Mouse (Mus musculus) layer of hippocampus, adult 8-10 months (tissue): ENCODE results near the gene Vdr. TPM values are rescaled to one million over a fixed set of nuclear protein-coding genes. Genes with fewer than 3 reads are reported as not detected.

Experiments
- DNase-seq, 2 experiments: peaks; one replicate each; pipeline ENCODE4 v3.0.0; 2022; ENCODE audit warnings: low spot score in 2 of 2
- total RNA-seq, 4 experiments: library from RNA; stranded (reverse); gene quantifications; 2 replicates each; pipeline ENCODE4 v1.2.4; 2022

Vdr gene
- total RNA-seq, 4 experiments from 2014 or later, result 0.23 to 0.64 (median 0.50) TPM

- DNase-seq, result no peak
Measured at GRCm38 (mm10) chr15:97920306-97920705, 9.9 kb upstream of the Vdr start.

GRCm38 (mm10) chr15:97919217-97919616, 8.8 kb upstream of the Vdr start:
- DNase-seq, result no peak

DNA sequence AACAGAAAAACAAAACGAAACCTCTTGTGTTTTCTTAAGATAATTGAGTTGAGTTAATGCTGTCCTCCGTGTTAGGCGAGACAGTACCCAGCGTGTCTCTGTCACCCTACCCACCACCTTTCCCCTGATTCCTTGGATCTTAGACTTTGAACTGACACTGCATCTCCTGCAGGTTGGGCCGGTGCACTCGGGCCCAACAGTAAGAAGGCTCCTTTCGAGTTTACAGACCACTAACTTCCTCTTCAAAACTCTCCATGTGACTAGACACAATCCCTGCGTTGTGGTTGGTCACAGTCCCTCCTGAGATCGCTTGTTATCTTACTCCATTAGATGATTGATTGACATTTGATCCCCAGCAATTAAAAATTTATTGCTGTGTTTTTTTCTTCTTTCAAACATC, 7.6 kb upstream of the Vdr start:
- DNase-seq, result no peak

GRCm38 (mm10) chr15:97914331-97914747, 3.9 kb upstream of the Vdr start:
- no peak for DNase-seq

- DNase-seq, result no peak
Measured at GRCm38 (mm10) chr15:97907801-97908751, 2.4 kb downstream of the Vdr start.

DNA sequence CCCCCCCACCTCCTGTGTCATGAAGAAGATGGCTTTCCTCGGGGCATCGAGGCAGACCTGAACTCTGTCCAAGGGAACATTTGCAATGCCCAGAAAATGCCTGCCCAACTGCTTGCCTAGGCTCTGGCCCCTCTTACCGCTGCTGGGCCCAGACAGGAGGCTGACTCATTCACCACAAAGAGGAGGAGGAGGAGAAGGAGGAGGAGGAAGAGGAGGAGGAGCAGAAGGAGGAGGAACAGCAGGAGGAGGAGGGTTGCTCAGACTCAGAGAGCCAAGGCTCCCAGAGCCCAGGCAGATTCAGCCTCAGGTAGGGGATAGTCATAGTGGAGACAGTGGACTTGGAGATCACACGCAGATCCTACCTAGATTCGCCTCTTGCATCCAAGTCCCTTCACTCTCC, 3.2 kb downstream of the Vdr start:
- no peak for DNase-seq

GRCm38 (mm10) chr15:97905281-97905680, 5.1 kb downstream of the Vdr start:
- no peak for DNase-seq

DNA sequence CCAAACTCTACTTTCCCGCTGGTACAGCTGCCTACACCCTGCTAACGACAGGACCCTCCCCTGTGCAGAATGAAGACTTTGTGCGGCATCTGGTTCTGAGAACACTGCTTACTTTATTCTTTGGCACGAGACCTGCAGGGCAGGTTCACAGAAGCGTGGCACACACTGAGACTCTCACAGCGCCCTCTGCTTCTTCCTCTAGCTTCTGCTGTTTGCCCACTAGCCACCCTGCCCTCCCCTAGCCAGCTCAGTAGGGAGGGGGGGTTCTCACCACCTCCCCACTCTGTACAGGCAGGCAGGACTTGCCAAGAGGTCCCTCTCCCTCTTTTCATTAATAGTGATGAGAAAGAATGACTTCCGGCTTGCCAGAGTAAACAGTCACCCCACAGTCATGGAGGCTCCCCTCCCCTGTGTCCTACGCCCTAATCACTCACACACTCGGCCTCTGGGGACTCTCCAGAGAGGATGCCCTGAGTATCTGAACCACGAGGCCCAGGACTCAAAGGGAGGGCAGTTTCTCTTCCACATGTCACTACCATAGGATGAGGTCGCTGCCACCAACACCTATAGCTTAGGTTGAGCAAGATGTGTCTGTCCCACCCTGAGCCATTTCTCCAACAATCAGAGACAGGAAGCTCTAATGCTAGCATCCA, 6.0 kb downstream of the Vdr start:
- no peak for DNase-seq

- no peak for DNase-seq
Measured at GRCm38 (mm10) chr15:97903261-97904009, 7.0 kb downstream of the Vdr start.

DNA sequence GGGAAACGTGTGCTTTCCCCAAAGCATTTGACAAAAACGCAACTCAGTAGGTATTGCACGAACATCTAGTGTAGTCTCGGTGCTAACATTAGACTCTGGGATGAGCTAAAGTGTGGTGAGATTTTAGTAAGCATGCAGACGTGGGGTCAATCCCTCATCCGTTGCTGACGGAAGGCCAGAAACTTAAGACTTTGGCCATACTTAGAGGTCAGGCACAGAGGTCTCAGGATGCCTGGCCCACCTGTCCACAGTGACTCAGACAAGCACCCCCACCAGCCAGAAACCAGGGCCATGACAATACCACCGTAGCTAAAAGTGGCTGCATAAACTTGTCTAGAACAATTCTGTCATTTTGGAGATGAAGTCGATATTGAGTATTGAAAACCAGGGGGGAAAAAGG, 9.4 kb downstream of the Vdr start:
- no peak for DNase-seq

- no peak for DNase-seq
Measured at GRCm38 (mm10) chr15:97900336-97900912, 10.0 kb downstream of the Vdr start.

GRCm38 (mm10) chr15:97899714-97900113, 10.7 kb downstream of the Vdr start:
- no peak for DNase-seq

DNA sequence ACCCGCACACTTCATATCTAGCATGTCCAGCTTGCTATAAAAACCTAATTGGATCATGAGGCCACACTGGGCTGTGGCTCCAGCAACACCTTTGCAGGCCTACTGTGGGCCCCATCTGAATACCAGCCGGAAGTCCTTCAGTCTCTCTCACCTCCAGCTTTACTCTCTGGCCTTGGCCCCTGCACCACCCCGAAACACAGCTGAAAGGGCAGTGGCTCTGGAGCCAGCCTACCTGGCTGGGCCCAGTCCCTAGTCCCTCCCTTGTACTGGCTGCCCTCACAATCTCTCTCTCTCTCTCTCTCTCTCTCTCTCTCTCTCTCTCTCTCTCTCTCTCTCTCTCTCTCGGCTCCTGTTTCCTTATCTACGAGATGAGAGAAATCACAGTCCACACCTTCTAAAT, 11.6 kb downstream of the Vdr start:
- DNase-seq, result no peak

DNA sequence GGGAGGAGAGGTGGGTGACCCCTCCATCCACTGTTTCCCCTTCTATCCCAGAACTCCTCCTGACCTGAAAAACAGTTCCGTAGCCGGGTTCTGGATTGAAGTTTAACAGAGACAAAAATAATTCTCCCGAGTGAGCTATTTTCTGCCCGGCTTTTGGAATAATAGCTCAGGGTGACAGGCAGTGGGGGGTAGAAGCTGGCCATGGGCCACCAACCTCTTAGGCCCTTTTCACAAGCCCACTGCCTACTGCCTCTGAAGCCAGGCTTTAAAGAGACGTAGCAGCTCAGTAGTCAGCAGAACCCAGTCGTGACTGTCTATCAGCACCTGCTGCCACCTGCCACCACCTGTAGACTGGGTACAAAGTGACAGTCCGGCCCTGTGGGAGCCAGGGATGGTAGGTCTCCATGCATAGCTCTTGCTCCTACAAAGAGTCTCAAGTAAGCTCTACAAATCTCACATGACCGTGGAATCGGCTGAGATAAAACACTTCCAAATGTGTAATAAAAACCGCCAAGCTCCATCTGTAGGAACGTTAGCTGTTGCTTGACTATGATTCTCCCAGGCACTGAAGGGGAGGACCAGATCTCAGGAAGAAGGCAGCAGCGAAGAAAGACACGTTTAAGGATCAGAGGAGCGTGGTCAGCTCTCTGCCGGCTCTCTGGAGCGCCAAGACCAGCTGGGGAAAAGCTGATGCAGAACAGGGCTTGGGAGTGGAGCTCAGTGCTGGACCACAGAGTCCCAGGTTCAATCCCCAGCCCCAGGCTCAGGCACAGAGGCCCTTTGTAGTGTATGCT, 13.4 kb downstream of the Vdr start:
- no peak for DNase-seq

- no peak for DNase-seq
Measured at GRCm38 (mm10) chr15:97896347-97896746, 14.1 kb downstream of the Vdr start.

GRCm38 (mm10) chr15:97895847-97896246, 14.6 kb downstream of the Vdr start:
- no peak for DNase-seq

DNA sequence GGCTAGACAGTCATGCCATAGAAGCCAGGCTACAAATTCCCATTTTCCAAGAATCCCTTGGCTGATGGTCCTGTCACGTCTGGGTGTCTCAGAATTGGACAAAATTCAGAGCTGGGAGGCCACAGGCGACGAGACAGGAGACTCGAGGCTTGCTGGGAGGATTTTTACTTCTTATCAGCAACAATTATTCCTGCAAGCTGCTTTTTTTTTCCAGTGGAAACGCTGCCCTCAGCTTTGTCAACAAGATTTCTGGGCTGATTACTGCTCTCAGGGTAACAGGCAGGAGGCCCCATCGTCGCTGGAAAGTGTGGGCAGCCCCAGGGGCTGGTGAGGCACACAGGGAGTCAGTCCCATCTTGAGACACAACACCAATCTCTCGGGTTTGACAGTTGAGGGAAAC, 17.9 kb downstream of the Vdr start:
- DNase-seq, result no peak

- DNase-seq, result no peak
Measured at GRCm38 (mm10) chr15:97890450-97890849, 20.0 kb downstream of the Vdr start.

GRCm38 (mm10) chr15:97890017-97890416, 20.4 kb downstream of the Vdr start:
- no peak for DNase-seq

DNA sequence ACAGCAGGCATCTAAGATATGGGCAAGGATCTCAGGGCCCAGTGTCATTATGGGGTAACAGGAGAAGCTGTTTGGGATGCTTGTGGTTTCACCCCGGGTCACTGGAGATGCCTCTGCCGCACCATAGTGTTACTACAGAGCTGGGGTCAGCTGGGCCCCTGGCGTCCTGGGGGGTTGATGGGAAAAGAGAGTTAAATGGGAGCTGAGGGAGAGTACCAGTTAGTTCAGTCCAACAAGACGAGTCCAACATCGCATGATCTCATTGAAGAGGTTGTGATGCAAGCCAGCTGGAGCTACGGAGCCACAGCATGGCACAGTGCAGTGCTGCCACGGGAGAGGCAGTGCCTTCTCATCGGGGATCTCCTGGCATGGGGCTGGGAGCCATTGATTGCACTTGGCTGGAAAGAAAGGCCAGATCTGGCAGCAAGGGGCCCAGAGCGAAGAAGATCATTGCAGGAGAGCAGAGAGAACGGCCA, 22.9 kb downstream of the Vdr start:
- DNase-seq, result no peak

DNA sequence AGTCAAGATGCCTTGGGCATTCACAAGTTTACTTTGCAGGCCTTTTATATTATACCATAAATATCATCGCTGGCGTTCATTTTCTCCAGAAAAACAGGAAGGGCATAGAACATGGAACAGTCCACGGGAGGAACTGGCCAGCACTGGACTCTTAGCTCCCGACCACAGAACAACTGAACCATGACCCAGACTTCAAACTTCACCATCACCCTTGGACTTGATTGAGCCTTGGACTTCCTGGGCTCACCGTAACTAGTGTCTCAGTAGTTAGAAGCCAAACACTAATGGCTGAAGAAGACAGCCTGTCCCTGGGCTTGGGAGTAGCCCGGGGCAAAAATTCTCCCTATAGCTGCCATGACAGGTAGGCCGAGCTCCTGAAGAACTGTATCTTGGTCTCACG, 29.0 kb downstream of the Vdr start:
- DNase-seq, result no peak
